Mouse (Mus musculus): ENCODE results near the gene Sars.
A peak's percentile ranks its signal among the peaks of the same experiment; 100 is the strongest.

Sars gene

GRCm38 (mm10) chr3:108444698-108445365 lies at the start of gene Sars:
TSS of gene Sars (minus strand) at chr3:108445209.
- peak; percentile 84 to 88 for DNase-seq

GRCm38 (mm10) chr3:108489968-108490367 lies 45.0 kb upstream of the Sars start:
- no peak for DNase-seq

GRCm38 (mm10) chr3:108484749-108485148 lies 39.7 kb upstream of the Sars start:
- DNase-seq = no peak

GRCm38 (mm10) chr3:108478800-108479199 lies 33.8 kb upstream of the Sars start:
- no peak for DNase-seq

- DNase-seq = no peak
Observed at GRCm38 (mm10) chr3:108476761-108477619, 32.0 kb upstream of the Sars start.

- DNase-seq = no peak
Observed at GRCm38 (mm10) chr3:108475496-108475895, 30.5 kb upstream of the Sars start.

GRCm38 (mm10) chr3:108474969-108475368 lies 30.0 kb upstream of the Sars start:
- DNase-seq = no peak

GRCm38 (mm10) chr3:108467760-108468159 lies 22.8 kb upstream of the Sars start:
- DNase-seq = peak in 1 of 2 experiments; percentile 11

GRCm38 (mm10) chr3:108466425-108466824 lies 21.4 kb upstream of the Sars start:
- peak; percentile 49 to 57 for DNase-seq

GRCm38 (mm10) chr3:108458866-108459265 lies 13.9 kb upstream of the Sars start:
- DNase-seq = peak; percentile 67 to 72

- peak; percentile 11 to 20 for DNase-seq
Observed at GRCm38 (mm10) chr3:108458380-108458779, 13.4 kb upstream of the Sars start.

- no peak for DNase-seq
Observed at GRCm38 (mm10) chr3:108454172-108454571, 9.2 kb upstream of the Sars start.

GRCm38 (mm10) chr3:108451969-108452368 lies 7.0 kb upstream of the Sars start:
- DNase-seq = no peak

GRCm38 (mm10) chr3:108445366-108445705 lies 327 bp upstream of the Sars start:
- no peak for DNase-seq

- peak; percentile 23 to 27 for DNase-seq
Observed at GRCm38 (mm10) chr3:108444029-108444428, 980 bp downstream of the Sars start.

- DNase-seq = no peak
Observed at GRCm38 (mm10) chr3:108436380-108436714, 8.7 kb downstream of the Sars start.

- DNase-seq = no peak
Observed at GRCm38 (mm10) chr3:108435701-108436379, 9.2 kb downstream of the Sars start.

- DNase-seq = no peak
Observed at GRCm38 (mm10) chr3:108433881-108434495, 11.0 kb downstream of the Sars start.

- DNase-seq = no peak
Observed at GRCm38 (mm10) chr3:108433188-108433880, 11.7 kb downstream of the Sars start.

GRCm38 (mm10) chr3:108432542-108433187 lies 12.3 kb downstream of the Sars start:
- no peak for DNase-seq

GRCm38 (mm10) chr3:108425624-108426018 lies 19.4 kb downstream of the Sars start:
- DNase-seq = no peak

Measured in thymus, postnatal 36 days (tissue).